Comparison of ENCODE assay signal across 9 mouse cellular contexts in the genomic region with DNA sequence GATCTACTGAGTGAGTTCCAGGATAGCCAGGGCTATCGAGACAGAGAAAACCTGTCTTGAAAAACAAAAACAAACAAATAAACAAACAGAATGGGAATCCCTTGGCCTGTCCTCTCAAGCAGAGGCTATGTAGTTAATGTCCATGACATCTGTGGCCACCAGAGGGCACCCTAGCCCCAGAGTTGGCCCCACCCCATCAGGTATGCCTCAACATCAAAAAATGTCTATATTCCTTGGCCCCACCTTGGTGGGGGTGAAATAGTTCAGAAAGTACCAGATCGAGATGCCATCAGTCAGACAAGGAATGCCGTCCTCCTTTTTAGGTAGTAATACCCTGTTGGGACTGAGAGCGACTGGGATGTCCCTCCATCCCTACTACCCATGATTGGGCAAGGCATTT. TPM values are rescaled to one million over a fixed set of nuclear protein-coding genes. Genes with fewer than 3 reads are reported as not detected.
DNase-seq lines count a peak whose midpoint lies in the region; ATAC-seq and TF ChIP-seq lines count a peak whose summit lies in the region.
"Had no signal": no experiment of that assay in that cellular context is flagged by ENCODE, and none has a peak within 500 bp of the region (broad histone marks: within the 10 kb centered on the region; RNA-seq: fewer than 3 reads in every experiment).

No protein-coding gene starts in this region.

- in situ Hi-C loops in Patski (cut with MboI; ENCODE audit: low pct_unique_long_range_greater_than_20kb): loop anchor here (5.0 to 10.0 kb wide), 2 partner anchors 87 to 235 kb away; no protein-coding TSS in a partner anchor

- TF ChIP-seq CTCF in Patski (IDR thresholded peaks at IDR 0.05): no peak
- peak; percentile 41; the same call in 1 of the 2 replicates for TF ChIP-seq CTCF in thymus, adult 2 months (IDR thresholded peaks at IDR 0.05; ENCODE audit: borderline replicate concordance, control insufficient read depth, extremely low read depth, insufficient read depth, low read length, poor library complexity)

- peaks cover 6% of the 10 kb centered on the region for H3K4me1 ChIP-seq in liver, embryonic 12.5 days
- no peaks in the 10 kb centered on the region for H3K4me1 ChIP-seq in neural tube, embryonic 11.5 days (ENCODE audit: control insufficient read depth, insufficient read depth, low read length)
- H3K4me1 ChIP-seq in thymus, adult 2 months (replicated peaks; ENCODE audit: control insufficient read depth, insufficient read depth, low read length): no peaks in the 10 kb centered on the region

- no peak for TF ChIP-seq POLR2A in thymus, adult 2 months (IDR thresholded peaks at IDR 0.05; ENCODE audit: control insufficient read depth, extremely low read depth, insufficient read depth, low read length, poor library complexity)

- no peak overlapping the region for H3K4me3 ChIP-seq in liver, embryonic 12.5 days
- no peak overlapping the region for H3K4me3 ChIP-seq in neural tube, embryonic 11.5 days (ENCODE audit: low read depth, low read length)
- no peak overlapping the region for H3K4me3 ChIP-seq in thymus, adult 2 months (ENCODE audit: control insufficient read depth, insufficient read depth, low read length)

- H3K36me3 ChIP-seq in liver, embryonic 12.5 days: peaks cover 30% of the 10 kb centered on the region
- peaks cover 2% of the 10 kb centered on the region for H3K36me3 ChIP-seq in neural tube, embryonic 11.5 days (ENCODE audit: control insufficient read depth, insufficient read depth, low read length)
- peaks cover 13% of the 10 kb centered on the region for H3K36me3 ChIP-seq in thymus, adult 2 months (ENCODE audit: control insufficient read depth, insufficient read depth, low read length)

- CTCF ChIA-PET in Patski (lab: Charles Lee): interaction anchor here (0.7 to 7.1 kb wide), 12 partner anchors 9 to 109 kb away, joined by 3 to 85 read pairs (median 4); no protein-coding TSS in a partner anchor

- DNase-seq in 416B (ENCODE audit: low read depth): peak; percentile 74
- no peak for DNase-seq in Patski (ENCODE audit: low read depth, low spot score)
- DNase-seq in cerebellum, postnatal 14 days: peak; percentile 91 to 92
- DNase-seq in gastrocnemius, adult 8-10 months (ENCODE audit: low spot score in 2 of 2): peak; percentile 51 to 59
- peak; percentile 84 for DNase-seq in kidney, adult 9 months
- DNase-seq in neural tube, embryonic 11.5 days (ENCODE audit: low spot score): peak; percentile 66
- DNase-seq in thymus, adult 2 months: peak; percentile 73

- no peaks in the 10 kb centered on the region for H3K9me3 ChIP-seq in liver, embryonic 12.5 days (replicated peaks)
- H3K9me3 ChIP-seq in neural tube, embryonic 11.5 days (ENCODE audit: control insufficient read depth, low read length): no peaks in the 10 kb centered on the region

- no peaks in the 10 kb centered on the region for H3K27me3 ChIP-seq in Patski
- peaks cover 15% of the 10 kb centered on the region for H3K27me3 ChIP-seq in liver, embryonic 12.5 days (replicated peaks)
- H3K27me3 ChIP-seq in neural tube, embryonic 11.5 days (ENCODE audit: control insufficient read depth, insufficient read depth, low read length): no peaks in the 10 kb centered on the region
- H3K27me3 ChIP-seq in thymus, adult 2 months (ENCODE audit: control insufficient read depth, insufficient read depth, low read length): no peaks in the 10 kb centered on the region

- ATAC-seq in Patski: peak; percentile 22
- peak; percentile 63; the same call in 1 of the 2 replicates for ATAC-seq in liver, embryonic 12.5 days
- ATAC-seq in neural tube, embryonic 11.5 days (ENCODE audit: insufficient read depth, low FRiP score, low TSS enrichment): no peak

- no peak overlapping the region for H3K9ac ChIP-seq in liver, embryonic 12.5 days
- no peak overlapping the region for H3K9ac ChIP-seq in neural tube, embryonic 11.5 days (ENCODE audit: low read length)

- H3K27ac ChIP-seq in liver, embryonic 12.5 days: no peak overlapping the region
- no peak overlapping the region for H3K27ac ChIP-seq in neural tube, embryonic 11.5 days (ENCODE audit: low read depth, low read length)
- no peak overlapping the region for H3K27ac ChIP-seq in thymus, adult 2 months (ENCODE audit: control insufficient read depth, insufficient read depth, low read length)

- 32% methylated on average over 4 of the region's 4 CpGs for WGBS in liver, embryonic 12.5 days (ENCODE audit: insufficient replicate concordance)
- WGBS in neural tube, embryonic 11.5 days: 41% methylated on average over 4 of the region's 4 CpGs
- 39% methylated on average over 4 of the region's 4 CpGs for whole genome bisulfite sequencing in thymus, adult 2 months

- no peak overlapping the region for H3K4me2 ChIP-seq in liver, embryonic 12.5 days
- no peak overlapping the region for H3K4me2 ChIP-seq in neural tube, embryonic 11.5 days (ENCODE audit: low read depth)

- POLR2A ChIA-PET in Patski (lab: Charles Lee): interaction anchor here (1.0 kb wide), 1 partner anchor 11 kb away, joined by 3 read pairs; no protein-coding TSS in a partner anchor

RNA-seq across cellular contexts. Expression of a gene that starts 1.2 kb away (rescaled TPM):
- 0.62 TPM for polyA plus RNA-seq in Patski (2021)
- not detected for total RNA-seq in gastrocnemius, adult 8-10 months (2022)
- not detected in 2 replicates for polyA plus RNA-seq in liver, embryonic 12.5 days (2016; fragmentation: Nextera tagmentation; extraction: Ambion mirVana)
- not detected in 2 replicates for polyA plus RNA-seq in neural tube, embryonic 11.5 days (2014; fragmentation: Nextera tagmentation; extraction: Ambion mirVana)
- polyA plus RNA-seq in thymus, adult 2 months (2012; rRNA removed): 0.14 and 0.22 TPM in 2 replicates
- polyA plus RNA-seq: neural tube, embryonic 14.5 days had no signal

RNA-seq across cellular contexts. Expression of a gene that starts 17.6 kb away (rescaled TPM):
- polyA plus RNA-seq in Patski (2021): 161 TPM
- total RNA-seq in gastrocnemius, adult 8-10 months (2022): 100 to 1,000 TPM; 104 to 107 (median 104) TPM
- 201 and 202 TPM in 2 replicates for polyA plus RNA-seq in liver, embryonic 12.5 days (2016; fragmentation: Nextera tagmentation; extraction: Ambion mirVana)
- 172 TPM in 2 replicates for polyA plus RNA-seq in neural tube, embryonic 11.5 days (2014; fragmentation: Nextera tagmentation; extraction: Ambion mirVana)
- 293 and 303 TPM in 2 replicates for polyA plus RNA-seq in thymus, adult 2 months (2012; rRNA removed)

RNA-seq across cellular contexts. Expression of a gene that starts 29.3 kb away (rescaled TPM):
- 47.2 TPM for polyA plus RNA-seq in Patski (2021)
- total RNA-seq in gastrocnemius, adult 8-10 months (2022): 10 to 100 TPM; 42.2 to 48.4 (median 47.9) TPM
- 42.0 and 43.7 TPM in 2 replicates for polyA plus RNA-seq in liver, embryonic 12.5 days (2016; fragmentation: Nextera tagmentation; extraction: Ambion mirVana)
- 67.6 and 74.5 TPM in 2 replicates for polyA plus RNA-seq in neural tube, embryonic 11.5 days (2014; fragmentation: Nextera tagmentation; extraction: Ambion mirVana)
- 179 and 196 TPM in 2 replicates for polyA plus RNA-seq in thymus, adult 2 months (2012; rRNA removed)

RNA-seq across cellular contexts. Expression of a gene that starts 35.8 kb away (rescaled TPM):
- polyA plus RNA-seq in Patski (2021): 0.06 TPM
- total RNA-seq in gastrocnemius, adult 8-10 months (2022): 1 to 10 TPM in 1 of 4 experiments, under 1 TPM in 3; 0.24 to 1.4 (median 0.85) TPM
- polyA plus RNA-seq in liver, embryonic 12.5 days (2016; fragmentation: Nextera tagmentation; extraction: Ambion mirVana): not detected in 2 replicates
- not detected in 2 replicates for polyA plus RNA-seq in neural tube, embryonic 11.5 days (2014; fragmentation: Nextera tagmentation; extraction: Ambion mirVana)
- polyA plus RNA-seq in thymus, adult 2 months (2012; rRNA removed): 0.71 and 0.75 TPM in 2 replicates
- polyA plus RNA-seq: neural tube, embryonic 14.5 days had no signal

RNA-seq across cellular contexts. Expression of a gene that starts 40.5 kb away (rescaled TPM):
- 44.7 TPM for polyA plus RNA-seq in Patski (2021)
- 10 to 100 TPM; 67.5 to 81.5 (median 76.2) TPM for total RNA-seq in gastrocnemius, adult 8-10 months (2022)
- polyA plus RNA-seq in liver, embryonic 12.5 days (2016; fragmentation: Nextera tagmentation; extraction: Ambion mirVana): 13.0 and 13.3 TPM in 2 replicates
- 32.0 and 34.7 TPM in 2 replicates for polyA plus RNA-seq in neural tube, embryonic 11.5 days (2014; fragmentation: Nextera tagmentation; extraction: Ambion mirVana)
- polyA plus RNA-seq in thymus, adult 2 months (2012; rRNA removed): 36.8 and 41.5 TPM in 2 replicates
